Mouse (Mus musculus): Measurements from ENCODE around the gene Slc26a5.

The Slc26a5 gene

DNA sequence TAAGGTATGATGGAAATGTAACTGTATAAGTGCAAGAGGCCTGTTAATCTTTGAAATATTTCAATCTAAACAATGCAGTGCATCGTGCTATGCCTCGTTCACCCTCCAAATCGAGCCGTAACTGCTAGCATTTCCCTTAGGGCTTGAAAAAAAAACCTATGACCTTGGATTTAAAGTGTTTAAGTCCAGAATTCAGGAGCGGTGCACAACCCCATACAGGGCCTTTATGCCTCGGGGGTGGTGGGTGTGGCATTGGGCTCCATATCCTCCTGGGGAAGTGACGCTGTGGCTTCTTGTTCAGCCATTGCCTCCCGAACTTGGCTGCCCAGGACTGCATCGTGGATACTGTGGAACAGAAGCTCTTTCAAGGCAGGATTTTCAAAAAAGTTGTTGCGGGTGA, 54.5 kb downstream of the Slc26a5 start:
- no peak for DNase-seq (ENCODE audit: low spot score in 2 of 2)

DNA sequence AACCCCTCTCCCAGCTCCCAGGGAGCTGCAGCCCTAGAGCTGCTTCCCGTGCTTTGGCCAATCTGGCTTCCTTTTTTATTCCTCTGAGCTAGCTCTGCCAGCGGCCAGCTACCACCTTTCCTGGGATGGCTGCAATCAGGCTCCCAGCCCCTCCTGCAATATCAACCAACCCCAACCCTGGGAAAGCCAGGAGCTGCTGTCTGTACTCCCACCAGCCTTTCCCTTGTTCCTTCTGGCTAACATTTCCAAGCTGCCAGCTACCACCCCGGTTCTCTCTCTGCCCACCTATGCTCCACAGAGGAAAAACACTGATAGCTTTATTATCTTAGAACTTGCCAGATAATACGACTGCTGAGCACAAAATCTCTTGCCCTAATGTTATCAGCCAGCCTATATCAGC, 60.6 kb downstream of the Slc26a5 start:
- no peak for DNase-seq (ENCODE audit: low spot score in 2 of 2)

DNA sequence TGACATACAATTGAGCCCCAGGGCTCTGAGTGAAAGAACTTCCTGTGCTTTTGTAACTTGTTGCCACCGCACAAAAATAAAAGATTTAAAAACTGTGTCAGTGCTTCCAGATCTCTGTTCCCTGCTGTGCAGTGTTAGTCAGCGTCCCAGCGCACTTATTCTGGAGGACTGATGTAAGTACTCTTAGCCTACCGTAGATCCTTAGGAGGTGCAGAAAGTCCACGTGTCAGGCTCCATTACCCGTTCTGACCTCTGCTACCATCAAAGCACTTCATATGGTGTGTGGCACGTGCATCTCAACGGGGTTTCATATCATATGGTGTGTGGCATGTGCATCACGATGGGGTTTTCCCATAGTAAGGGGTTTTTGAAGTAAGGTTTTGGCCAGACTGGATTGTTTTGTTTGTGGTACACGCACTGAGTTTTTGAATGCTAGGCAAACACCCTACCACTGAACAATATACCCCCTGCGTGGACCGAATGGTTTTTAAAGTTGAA, 61.7 kb downstream of the Slc26a5 start:
- no peak for DNase-seq (ENCODE audit: low spot score in 2 of 2)

DNA sequence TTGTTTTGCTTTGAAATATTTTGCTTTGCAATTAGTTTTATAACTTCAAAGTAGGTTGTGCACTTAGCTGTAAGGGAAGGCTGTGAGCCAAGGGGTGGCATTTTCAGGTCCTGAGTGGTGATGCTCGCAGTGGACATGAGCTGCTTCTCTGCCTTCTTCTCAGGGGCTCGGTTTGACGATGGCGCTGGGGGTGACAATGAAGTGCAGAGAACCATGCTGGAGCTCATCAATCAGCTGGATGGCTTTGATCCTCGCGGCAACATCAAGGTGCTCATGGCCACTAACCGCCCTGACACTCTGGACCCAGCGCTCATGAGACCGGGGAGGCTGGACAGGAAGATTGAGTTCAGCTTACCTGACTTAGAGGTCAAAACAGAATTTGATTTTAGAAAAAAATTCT, 62.5 kb downstream of the Slc26a5 start:
- DNase-seq (ENCODE audit: low spot score in 2 of 2): no peak

DNA sequence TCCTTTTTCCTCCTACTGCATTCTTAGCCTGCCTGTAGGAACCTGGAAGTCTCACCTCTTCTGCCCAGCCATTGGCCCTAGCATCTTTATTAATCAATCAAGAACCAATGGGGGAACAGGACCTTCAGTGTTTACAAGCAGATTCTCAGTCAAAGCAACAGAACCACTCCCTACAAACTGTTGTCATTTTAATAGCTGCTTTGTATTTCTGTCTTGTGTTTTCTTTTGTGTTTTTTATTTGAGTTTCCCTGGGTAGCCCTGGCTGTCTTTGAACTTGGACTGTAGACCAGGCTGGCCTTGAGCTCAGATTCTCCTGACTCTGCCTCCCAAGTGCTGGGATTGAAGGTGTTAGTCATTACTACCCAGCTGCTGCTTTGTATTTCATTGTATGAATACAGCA, 73.2 kb downstream of the Slc26a5 start:
- DNase-seq (ENCODE audit: low spot score in 2 of 2): no peak

DNA sequence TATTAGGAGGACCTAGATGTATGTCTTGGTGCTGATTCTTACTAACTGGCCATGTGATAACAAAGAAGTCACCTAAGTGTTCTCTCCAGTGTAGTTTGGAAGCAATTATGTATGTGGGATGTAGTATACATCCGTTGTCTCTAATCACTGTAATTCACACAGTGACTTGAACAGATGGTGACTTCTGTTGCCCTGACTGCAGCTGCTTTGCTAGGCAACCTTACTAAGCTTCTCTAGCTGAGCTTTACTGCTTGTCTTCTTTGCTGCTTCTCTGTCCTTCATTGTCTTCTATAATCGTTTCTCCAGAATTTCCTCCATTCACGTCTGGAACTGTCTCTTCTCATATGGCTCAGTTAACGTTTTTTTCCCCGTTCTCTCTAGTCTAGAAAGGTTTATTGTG, 76.3 kb downstream of the Slc26a5 start:
- no peak for DNase-seq (ENCODE audit: low spot score in 2 of 2)

DNA sequence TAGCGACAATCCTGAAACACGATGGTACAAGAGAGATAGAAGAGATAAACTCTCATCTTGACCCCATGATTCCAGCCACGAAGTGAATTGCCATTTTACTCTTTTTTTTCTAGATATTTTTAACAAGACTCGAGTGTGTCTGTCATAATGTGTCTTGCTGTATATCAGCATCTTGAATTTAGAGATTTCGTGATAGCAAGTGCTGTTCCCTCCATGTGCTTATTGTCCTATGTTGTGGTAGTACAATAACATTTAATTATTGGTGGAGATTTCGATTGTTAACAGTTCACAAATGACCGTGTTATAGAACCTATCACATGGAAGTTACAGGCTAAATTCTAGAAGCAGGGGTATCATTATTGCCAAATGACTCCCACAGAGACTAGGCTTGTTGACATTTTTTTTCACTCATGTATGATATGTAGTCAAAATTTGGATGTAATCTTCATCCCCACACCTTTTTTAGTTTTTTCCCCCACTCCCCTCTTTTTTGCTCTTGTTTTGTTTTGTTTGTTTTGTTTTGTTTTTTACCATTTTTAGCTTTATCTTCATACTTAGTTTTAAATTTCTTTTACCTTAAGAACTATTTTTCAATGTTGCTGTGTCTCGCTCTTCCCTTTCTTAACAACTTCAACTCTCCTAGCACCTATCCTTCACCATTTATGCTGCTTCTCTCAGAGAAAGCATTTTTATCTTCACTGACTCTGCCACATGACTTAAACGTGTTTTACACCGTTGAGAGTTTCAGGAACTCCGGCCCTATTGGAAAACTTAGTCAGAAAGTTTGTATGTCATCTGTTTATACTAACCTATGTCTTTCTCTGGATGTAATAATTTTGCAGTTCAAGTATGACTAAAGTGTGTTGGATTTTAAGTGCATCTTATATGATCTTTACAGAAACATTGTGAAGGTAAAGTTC, 78.0 kb downstream of the Slc26a5 start:
- DNase-seq (ENCODE audit: low spot score in 2 of 2): no peak

DNA sequence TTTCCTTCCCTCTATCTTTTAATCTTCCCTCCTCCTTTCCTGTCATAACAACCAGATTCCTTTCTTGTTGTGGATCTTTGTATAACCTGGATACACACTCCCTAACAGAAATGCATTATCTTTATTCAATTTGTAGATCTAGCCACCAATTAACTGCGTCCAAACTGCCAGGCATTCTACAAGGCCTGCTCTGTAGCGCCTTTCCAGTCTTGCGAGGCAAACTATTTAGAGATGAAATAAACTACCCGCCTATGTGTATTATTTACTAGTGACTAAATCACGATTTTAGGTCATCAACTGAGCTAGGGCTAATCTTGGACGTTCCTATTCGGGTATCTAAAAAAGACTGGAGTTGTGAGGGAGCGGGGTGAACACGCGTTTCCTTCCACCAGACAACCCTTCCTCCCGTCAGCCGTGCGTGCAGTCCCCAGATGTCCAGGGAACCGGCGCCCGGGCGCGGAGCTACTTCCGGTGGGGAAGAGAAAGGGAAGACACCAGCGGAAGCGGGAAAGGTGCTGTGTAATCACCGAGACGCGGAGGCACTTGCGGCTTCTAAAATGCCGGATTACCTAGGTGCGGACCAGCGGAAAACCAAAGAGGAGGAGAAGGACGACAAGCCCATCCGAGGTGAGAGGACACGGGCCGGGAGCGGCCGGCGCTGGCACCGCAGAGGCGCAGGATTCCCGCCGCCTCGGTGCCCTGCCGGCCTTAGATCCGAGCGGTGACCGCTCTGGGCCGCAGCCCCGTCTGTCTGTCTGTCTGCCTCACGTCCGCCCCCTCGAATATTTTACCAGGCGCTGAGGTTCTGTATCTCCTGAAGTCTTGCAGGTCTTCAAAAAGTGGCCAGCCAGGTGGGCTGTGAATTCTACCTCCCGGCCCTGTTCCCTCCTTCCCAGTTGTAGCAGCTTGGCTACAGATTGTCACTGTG, 78.9 kb downstream of the Slc26a5 start:
- peak; percentile 88 to 96 for DNase-seq (ENCODE audit: low spot score in 2 of 2)

DNA sequence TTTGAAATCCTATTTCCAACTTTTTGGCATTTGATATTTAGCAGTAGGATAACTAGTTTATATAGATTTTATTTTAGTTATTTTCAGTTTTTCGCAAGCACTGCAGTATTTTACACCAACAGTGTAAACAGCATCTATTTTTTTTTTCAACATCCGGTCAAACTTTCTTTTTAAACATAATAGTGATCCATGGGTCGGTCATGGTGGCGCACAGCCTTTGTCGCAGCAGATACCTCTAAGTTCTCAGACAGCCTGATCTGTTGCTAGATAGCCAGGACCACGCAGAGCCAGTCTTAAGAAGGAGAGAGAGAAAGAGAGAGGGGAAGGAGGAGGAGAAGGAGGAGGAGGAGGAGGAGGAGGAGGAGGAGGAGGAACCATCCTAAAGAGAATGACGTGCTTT, 79.6 kb downstream of the Slc26a5 start:
- no peak for DNase-seq (ENCODE audit: low spot score in 2 of 2)

DNA sequence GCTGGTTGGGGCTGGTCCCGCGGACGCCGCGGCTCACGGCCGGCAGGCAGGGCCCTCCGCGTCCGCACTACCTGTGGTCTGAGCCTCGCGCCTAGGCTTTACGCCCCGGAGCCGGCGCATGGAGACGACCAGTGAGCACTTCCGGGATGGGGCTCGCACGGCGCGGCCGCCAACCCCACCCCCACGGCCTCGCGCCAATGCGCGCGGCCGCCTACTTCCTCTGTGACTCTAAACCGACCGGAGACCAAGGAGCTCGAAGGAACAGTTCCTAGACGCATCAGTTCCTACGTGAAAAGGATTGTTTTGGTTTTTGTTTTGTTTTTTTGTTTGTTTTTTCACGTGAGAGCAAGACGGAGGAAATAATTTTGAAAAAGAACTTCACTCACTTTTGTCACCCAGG, 80.4 kb downstream of the Slc26a5 start, which contains the start of the genes Dnajc2 and Psmc2:
Gene Dnajc2, minus strand, starts transcription at position 199 of the 400 bp plus-strand sequence.
Gene Psmc2, plus strand, starts transcription at position 231 of the 400 bp plus-strand sequence.
- peak; percentile 80 to 85 for DNase-seq (ENCODE audit: low spot score in 2 of 2)

DNA sequence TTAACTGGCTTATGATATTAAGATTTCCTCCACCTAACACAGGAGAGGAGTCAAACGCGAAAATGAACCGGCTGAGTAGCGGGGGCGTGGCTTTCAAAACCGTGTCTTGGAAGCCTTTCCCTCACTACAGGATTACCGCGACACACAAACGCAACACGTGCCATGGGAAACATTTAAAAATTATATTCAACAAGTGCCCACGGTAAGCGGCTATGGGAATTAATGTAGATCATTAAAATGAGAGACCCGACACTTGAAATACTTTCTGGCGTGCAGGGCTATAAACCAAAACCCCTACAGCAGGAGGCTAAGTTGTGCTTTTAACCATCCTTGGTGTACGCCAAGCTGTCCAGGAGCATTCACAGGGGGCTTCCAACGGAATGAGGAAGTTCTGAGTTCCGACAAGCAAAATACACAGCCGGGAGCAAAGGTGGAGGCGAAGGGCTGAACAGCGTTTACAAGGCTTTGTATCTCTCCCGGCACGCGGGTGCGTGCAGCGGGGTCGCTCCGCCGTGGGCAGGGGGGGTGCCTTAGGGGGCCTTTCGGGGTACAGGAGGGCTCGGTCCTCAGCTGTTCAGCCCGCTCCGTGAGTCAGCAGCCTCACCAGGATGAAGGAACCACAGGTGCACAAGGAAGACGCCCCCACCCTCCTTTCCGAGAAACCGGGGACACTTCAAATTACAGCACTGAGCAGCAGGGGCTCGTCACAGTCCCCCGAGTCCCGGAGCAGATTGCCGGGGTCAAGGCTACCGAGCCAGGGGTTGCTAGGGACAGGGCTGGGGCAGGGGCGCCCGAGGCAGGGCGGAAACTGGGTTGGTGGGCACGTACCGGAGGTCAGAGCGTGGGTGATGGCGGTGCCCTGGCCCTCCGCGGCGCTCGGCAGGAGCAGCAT, 81.0 kb downstream of the Slc26a5 start:
- no peak for DNase-seq (ENCODE audit: low spot score in 2 of 2)

DNA sequence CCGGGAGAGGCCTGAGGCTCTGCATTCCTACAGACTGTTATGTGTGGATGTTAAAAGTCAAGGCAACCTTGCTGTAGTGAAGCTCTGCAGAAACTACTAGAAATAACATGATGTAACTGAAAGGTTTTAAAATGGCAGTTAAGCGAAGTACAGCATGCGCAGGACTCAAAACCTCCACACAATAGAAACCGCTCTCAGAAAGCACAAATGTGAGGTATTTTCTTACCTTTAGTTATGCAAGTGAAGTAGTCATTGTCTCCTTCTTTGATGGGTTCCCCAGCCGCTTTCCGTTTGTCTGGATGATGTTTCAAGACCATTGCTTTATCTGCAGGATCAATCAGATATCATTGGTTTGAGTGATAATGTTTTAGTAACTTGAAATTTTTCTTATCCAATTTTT, 88.9 kb downstream of the Slc26a5 start:
- no peak for DNase-seq (ENCODE audit: low spot score in 2 of 2)

DNA sequence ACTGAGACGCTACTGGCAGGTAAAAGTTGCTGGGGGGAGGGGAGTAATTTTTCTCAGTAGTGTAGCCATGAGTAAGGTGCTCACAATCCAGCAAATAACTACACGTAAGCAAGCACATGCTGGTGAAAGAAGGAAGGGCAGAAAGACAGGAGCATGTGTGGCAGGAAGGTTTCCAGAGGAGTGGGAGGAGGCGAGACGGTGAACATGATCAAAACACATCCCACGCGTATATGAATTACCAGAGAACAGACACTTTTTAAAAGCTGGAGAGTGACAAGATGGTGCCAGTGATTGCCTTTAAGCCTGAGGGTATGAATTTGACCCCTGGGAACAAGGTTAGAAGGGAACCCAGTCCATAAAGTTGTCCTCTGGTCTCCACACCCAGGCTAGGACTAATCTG, 95.6 kb downstream of the Slc26a5 start:
- no peak for DNase-seq (ENCODE audit: low spot score in 2 of 2)

DNA sequence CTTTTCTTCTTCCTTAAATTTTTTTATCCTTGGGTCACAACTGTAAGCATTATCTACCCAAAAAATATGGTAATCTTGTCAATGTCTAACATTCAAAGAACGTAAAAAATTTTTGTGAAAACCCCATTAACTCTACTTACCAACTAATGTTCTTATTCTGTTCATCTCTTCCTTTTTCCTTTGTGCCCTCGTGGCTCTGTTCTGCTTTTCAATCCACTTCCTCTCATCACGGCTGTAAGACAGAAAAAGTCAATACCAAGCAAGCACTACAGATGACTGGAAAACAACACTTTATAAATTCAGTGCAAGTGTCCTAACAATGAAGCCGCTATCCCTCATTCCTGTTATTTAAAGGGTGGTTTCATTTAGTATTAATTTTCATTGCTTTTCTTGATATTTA, 96.9 kb downstream of the Slc26a5 start:
- DNase-seq (ENCODE audit: low spot score in 2 of 2): no peak
